Mouse (Mus musculus) CD4-positive helper T cell, adult 2 months (primary cell): Measurements from ENCODE around the gene Fam53b.

Experiments used
- DNase-seq: peaks from one replicate; pipeline ENCODE4 v3.0.0-alpha.2; 2012; ENCODE audit warnings: low read depth, missing footprints, low spot score

Gene Fam53b

DNA sequence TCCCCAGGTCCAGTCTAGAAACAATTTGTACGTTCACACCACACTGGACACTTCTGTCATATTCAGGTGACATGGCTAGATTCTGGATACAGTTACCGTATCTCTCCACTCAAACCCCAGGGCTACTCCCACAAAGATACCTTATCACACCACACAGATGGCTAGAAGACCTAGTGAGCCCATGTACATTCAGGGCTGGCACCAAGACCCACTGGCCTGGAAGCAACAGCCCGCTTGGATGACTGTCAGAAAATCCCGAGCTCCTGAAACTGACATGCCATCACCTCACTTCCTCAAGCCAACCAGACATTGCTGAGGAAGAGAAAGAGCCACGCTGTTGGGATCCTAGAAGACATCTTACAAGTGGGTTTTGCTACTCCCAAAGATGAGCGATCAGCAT lies 74.8 kb downstream of the Fam53b start:
- DNase-seq, result no peak

DNA sequence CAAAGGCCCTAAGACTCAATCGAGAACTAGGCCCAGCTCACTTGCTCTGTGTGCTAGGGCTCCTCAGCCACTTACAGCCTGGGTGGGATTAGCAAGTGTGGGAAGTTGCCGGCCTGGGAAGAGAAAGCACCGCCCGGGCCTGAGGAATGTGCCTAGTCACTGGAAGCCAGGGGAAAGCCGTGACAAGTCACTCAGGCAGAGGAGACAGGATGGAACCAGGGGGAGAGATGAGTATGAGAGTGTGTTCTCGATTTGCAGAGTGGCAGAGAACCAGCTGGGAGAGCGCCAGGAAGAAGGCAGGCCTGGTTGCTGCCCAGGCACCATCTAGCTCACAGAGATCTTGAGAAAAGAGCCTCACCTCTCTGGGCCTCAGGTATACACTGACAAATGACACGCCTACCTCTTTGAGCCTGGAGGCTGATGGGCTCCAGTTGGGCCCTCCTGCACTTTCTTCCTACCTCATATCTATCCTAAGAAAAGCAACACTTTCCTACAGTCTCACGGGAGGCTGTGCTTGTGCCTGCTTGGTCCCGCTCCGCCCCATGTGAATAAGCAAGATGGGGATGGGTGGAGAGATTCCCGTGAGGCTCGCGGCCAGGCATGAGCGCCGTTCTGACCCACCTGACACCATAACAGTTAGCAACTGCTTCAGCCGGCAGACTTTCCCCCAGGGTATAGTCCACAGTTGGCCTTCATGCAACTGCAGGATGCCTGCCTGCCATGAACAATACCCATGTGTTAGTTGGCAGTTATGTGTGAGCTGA lies 77.4 kb downstream of the Fam53b start:
- peak; percentile 32 for DNase-seq

DNA sequence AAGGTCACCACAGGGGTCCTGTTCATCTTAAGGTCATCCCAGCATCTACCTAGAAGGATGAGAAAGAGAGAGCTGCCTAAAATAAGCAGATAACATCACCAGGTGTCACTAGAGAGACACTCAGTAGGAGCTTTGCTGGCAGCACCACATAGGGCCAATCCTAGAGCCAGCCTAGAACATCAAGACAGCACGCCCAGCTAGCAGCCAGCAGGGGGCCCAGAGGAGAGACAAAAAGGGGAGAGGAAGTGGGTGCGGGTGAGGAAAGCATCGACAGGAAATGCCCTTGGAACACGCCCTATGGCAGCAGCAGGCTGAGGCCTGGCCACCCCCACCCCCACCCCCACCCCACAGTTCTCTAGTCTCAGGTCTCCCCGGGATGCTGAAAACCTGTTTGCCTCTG lies 78.5 kb downstream of the Fam53b start:
- DNase-seq, result peak; percentile 97

DNA sequence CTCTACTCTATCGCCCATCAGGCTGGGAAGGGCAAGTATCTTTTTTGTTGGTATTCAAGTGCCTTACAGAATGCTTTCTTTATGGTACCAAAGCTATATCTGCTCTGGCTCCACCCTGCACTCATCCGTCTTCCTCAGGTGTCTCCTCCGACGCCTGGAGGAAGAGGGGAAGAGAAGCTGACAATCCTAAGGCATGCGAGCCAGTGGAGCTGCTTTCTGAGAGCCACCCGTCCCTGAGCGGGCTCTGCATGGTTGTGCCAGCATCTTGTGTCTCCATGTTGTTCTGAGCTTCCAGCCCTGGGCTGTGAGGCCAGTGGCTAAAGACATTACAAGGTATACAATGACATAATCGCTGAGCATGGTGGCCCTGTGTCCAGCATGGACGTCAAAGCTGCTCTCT lies 79.5 kb downstream of the Fam53b start:
- no peak for DNase-seq

DNA sequence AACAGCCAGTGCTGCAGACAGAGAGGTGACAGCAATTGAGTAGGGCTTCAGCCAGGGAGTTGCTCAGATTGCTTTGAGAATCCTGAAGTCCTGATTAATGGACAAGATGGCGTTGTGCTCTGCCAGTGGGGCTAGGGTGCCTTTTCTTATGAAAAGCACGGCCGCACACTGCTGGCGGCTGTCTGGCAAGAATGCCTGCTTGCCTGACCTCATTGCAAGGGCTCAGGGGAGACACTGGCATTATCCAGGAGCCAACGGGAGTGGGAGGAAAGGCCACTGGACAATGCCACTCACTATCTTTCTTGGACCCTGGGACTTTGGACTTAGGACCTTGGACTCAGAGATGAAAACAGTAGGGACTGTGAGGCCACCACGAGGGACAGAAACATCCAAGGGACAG lies 80.2 kb downstream of the Fam53b start:
- DNase-seq, result no peak

DNA sequence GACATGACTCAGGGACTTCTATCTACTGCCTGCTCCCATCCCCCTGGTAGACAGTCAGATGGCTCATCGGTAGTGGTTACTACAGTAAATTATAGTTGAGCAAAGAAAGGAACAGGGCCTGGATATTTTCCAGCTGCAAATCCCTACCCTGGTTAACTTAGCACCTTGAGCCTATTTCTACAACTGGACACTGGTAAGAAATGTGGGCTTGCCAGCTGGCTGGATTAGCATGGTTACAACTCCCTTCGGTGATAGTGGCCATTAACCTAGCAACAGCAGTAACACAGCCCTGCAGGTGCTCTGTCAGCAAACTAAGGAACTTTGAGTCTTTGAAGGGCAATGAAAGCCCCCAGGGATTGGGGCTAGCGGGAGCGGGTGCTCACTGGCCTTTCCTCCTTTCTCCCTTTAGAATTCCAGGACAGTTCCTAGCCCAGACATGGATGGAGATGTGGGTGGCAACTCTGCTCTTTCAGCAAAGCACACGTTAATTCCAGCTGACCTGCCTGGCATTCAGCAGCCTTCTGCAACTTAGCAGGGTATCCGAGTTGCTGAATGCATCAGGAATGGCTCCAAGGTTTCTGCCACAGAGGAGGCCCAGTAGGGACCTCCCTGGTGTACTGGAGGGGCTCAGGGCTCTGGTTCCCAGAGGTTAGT lies 81.4 kb downstream of the Fam53b start:
- no peak for DNase-seq

DNA sequence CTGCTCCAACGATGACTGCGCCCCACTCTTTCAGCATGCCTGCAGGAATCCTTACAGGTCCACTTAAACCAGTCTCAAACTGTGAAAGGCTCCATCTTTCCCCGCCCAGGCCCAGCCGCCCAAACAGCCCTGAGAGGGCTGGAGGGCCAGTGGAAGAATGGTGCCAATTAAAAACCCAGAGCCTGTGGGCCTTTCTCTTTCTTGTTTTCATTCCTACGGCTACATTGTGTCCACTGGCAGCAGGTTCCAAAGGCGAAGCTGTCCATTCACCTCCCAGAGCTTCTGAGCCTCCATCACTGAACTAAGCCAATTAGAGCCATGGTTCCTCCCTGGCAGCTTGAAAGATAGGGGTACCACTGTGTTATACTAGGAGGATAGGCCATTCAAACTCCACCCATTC lies 82.1 kb downstream of the Fam53b start:
- no peak for DNase-seq

DNA sequence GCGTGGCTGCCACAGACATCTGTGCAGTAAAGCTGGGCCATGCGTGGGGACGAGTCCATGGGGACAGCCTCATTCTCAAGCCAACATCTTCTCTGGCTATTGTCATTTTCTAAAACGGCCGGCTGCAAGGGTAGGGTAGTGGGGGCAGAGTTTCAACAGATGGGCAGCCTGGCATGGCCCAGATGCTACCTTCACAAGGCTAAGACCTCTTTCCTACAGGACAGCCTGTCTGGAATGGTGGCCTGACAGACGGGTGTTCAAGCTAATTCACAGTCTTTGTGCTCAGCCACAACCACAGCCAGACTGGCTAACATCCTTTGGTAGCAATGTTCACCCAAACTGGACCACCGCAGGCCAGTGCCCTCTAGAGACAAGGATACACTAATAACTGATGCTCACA lies 83.2 kb downstream of the Fam53b start:
- DNase-seq, result no peak

DNA sequence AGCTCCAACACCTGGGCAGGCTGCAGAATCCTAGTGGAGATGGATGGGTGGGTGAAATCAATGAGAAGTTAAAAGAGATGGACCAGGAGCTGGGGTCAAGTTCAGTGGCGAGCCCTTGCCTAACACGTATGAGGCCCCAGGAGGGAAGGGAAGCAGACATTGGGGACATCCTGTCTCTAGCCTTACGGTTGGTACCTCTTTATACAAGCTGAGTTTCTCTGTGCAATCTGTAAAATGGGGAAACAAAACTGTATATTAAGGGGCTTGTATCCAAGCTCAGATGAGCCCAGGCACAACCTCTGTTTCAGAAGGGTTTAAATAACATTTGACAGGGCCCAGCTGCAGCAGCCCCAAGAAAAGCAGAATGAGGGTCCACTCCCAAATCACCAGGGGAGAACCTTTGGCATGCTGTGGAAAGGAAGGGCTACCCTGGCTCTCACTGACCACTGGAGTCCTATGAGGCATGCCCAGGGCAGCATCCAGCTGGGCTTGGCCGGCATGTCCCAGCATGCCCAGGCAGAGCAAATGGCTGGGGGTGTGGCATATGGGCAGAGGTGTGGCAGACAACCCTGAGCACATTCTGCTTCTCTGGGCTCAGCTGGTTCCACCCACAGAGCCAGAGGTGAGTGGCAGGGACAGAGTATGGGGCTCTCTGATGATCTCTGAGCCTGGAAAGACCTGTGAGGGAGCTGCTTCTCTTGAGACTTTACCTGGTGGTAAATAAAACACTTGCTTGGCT lies 84.4 kb downstream of the Fam53b start:
- no peak for DNase-seq

DNA sequence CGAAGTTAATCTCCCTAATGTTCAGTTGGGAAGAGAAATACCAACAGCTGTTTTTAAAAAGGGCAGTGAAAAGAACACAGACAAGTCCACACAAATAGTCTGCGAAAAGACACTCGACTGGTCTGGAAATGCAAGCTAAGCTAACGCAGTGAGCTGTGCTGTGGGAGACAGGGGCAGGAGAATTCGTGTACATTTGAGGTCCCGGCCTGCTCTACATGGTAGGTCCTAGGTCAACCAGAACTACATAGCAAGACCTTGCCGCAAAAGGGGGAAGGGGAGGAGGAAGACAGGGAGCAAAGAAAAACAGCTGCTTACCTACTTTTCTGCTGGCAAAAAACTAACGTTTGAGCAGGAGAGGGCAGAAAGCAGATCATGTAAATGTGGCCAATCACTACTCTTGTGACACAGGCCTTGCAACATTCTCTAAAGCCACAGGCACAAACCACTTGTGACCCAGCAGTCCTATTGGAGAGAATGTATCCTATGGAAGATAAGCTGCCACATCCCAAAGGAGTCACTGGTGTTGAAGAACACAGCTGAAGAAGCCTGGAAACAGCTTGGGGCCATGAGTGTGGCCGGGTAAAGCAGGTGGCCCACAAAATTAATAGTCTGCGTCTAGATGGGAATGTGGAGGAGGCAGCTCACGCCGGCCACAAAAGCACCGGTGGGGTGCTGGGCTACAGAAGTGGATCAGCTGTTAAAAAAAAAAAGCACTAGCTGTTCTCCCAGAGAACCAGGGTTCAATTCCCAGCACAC lies 87.4 kb downstream of the Fam53b start:
- no peak for DNase-seq

DNA sequence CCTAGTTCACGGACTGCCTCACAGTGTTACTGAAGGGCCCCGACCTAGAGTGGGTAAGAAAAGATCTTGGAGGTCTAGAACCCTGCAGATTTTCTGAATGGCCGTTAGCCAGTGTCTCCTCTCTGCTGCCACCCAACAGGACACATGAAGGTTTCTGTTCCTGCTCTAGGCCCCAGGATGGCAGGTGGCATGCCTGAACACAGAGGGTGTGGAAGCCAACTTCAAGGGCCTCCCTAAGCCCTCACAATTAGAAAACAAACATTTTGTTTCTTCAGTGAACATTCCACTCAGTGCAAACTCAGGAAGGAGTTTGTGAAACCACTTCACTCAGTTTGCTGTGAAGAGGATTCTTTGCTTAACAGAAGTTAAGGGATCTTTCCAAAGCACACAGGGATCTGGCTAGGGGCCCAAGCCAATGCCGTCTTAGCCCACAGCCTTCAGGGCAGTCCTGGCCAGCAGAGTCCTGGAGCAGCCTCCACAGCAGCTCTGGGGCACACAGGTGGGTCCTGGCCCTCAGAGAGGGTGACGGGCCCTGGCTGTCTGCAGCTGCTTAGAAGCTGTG lies 89.1 kb downstream of the Fam53b start:
- DNase-seq, result no peak

DNA sequence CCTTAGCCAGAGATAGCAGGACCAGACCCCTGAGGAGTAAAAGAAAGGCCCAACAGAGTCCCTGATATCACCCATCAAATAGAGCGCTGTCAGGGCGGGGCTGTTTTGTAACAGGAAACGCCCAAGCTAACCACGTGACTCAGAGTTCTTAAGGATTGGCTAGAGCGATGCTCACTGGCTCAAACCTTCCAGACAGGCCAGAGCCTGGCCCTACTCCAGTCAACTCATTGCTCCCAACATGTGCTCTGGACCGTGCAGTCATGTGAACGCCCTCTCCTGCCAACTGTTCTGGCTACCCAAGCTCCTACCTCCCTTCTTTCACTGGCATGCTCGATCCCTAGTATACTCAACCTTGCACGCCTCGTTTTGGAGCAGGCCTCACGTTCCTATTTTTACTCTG lies 89.8 kb downstream of the Fam53b start:
- peak; percentile 27 for DNase-seq

DNA sequence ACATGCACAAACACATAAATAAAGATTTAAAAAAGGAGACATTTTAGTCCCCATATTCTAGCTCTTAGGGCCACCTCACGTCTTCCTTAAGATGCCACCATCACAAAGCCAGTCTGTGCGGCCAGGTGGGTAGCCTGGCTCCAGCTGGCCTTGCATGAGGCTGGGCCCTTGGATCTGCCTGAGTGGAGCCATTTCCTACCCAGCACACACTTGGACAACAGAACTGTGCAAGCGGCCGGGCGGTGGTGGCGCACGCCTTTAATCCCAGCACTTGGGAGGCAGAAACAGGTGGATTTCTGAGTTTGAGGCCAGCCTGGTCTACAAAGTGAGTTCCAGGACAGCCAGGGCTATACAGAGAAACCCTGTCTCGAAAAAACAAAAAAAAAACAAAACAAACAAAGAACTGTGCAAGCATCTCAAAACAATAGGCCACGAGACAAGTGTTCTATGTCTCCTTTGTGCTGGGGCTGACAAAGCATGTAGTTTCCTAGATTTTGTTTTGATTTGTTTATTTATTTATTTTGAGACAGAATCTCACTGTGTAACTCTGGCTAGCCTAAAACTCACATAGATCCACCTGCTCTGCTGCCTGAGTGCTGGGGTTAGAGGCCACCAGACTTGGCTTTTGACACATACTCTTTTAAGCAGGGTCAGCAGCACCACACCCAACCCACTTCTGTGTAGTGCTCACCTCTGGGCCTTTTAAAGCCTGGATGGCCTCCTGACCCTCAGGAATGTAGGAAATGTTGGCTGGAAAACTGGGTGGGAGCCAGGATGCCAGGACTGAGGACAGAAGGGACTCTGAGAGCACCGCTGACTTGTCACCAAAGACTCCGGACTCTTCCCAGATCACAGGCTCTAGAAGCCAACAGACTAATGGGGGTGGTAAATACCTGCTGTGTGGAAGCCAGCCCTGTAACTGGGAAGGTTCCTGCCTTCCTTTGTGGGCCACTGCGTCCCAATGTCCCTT lies 91.0 kb downstream of the Fam53b start:
- DNase-seq, result no peak

DNA sequence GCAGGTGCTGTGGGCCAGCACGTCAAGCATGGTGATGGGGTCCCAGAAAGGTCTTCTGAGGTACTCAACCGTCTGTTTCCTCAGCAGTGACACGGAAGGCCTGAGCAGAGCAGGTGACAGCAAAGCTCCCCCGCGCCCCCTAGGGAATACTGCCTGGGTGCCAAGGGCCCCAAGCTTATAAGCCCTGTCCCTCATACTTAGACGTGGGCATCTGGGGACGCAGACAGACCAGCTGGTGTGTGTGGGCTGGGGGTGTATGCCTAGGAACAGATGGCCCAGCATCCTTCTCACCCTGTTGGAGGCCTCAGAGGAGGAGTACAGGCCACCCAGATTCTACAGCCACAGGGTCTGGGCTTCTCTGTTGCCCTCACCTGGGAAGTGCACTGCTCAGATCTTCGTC lies 93.1 kb downstream of the Fam53b start:
- DNase-seq, result no peak

DNA sequence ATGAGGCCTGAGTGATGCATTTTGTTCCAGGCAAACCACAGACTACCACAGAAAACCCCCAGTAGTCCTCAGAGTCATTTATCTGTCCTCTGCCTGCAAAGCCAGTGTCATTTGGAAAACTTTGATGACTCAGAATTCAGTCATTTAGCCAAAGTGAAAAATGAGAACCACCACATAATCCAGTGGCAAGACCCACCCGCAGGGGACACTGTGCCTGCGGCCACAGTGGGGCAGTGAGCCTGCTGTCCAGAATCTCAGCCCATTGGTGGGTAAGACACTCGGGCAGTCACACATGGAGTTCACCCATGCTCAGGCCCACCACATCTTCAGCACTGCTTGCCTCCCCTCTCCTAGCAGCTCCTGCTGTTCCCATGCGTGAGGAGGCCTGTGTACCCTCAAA lies 94.1 kb downstream of the Fam53b start:
- no peak for DNase-seq

DNA sequence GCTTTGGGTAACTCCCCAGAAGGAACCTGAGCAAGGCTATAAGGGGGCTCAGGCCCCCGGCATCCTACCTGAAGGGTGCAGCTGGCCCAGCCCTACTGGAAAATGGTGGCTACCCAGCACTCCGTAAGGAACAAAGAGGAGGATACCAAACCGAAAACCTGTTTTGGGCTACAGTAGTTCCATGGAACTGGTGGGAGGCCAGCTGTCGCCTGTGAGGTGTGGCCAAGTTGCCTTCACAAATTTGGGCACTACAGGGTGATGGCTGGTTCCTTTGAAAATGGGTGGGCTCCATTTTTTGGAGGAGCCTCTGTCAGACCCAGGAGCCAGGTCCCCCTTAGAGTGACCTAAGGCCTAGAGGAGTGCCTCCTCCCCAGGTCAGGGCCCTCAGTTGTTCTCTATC lies 98.4 kb downstream of the Fam53b start:
- no peak for DNase-seq

DNA sequence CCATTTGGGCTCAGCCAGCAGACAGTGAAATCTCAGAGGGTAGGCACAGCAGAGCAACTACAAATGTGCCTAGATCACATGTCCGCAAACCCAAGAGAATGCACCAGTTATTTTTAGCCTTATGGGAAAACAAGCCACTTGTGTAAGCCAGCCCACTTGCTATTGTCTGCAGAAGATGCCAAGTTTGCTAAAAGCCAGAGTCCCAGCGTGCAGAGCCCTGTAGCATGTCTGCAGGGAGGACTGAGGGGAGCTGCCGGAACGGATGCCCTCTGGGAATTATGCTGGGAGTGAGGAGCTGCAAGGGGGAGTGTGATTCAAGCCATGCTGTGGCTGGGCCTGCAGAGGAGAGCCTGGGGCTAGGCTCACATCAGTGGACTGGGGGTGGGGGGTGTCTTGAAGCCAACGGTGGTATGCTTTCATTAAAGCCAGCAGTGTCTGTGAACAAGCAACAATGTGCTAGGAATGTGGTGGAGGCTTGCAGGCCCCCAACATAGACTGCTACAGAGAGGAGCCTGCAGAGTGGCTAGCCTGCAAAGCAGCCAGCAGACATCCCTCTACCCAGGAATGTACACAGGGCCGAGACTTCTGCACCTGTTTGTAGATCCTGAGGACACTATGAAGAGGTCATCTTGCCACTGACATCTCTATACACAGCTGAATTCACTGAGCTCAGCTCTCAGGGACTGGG lies 99.3 kb downstream of the Fam53b start:
- DNase-seq, result no peak

DNA sequence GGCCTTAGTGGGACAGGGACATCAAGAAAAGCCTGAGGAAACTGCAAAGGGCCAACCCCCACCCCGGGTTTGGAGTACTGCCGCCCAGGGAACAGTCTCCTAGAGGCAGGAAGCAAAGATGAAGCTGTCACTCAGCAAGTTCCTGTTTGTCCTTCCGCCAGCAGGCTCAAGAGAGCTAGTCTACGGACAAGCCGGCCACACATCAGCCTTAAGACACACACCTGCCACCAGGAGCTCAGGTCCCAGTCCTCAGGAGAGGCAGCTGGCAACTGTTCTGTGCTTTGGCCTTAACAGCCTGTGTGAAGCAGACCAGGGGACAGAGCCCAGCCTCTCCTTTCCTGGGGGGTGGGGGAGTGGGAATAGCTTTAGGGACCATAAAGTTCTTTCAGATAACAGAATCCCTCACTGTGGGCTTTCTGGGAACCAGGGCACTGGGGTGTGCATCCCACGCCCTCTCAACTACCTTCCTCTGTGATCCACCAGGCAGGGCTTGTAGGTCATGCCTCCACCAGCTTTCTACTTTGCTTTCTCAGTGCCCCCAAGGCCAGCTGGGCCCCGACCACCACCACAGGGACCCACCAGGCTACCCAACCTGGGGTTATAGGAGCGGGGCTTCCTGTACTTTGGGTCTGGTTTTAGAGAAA lies 100.1 kb downstream of the Fam53b start:
- no peak for DNase-seq

DNA sequence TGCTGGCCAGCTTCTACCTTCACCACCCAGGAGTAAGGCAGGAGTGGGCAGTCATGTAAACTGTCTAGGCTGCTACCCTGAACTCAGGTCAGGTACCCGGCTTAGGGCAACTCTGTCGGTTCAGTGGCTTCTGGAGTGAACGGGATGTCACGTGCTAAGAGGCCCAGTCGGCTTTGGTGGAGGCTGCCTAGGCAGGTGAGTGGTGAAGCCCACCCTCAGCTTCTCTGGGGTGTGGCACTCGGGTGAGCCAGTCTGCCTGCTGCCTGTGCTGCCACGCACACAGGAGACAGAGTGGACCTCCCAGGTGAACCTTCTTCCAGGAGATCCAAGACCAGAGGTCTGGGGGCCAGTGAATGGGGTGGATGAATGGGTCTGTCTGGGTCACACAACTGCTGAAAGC lies 100.7 kb downstream of the Fam53b start:
- DNase-seq, result no peak
